Mouse (Mus musculus): ENCODE data around the gene Tmem80.

The Tmem80 gene

GRCm38 (mm10) chr7:141356971-141357370 is 29.4 kb downstream of the Tmem80 start:
- no peak for DNase-seq (ENCODE audit: extremely low read depth, low read depth)

- DNase-seq (ENCODE audit: extremely low read depth, low read depth) = no peak
Observed at GRCm38 (mm10) chr7:141361510-141361909, 34.0 kb downstream of the Tmem80 start.

GRCm38 (mm10) chr7:141363106-141363751 is 35.7 kb downstream of the Tmem80 start:
- DNase-seq (ENCODE audit: extremely low read depth, low read depth) = peak; percentile 70

GRCm38 (mm10) chr7:141363752-141364125 is 36.2 kb downstream of the Tmem80 start:
- no peak for DNase-seq (ENCODE audit: extremely low read depth, low read depth)

- DNase-seq (ENCODE audit: extremely low read depth, low read depth) = peak; percentile 81
Observed at GRCm38 (mm10) chr7:141364349-141365048, 37.0 kb downstream of the Tmem80 start.

GRCm38 (mm10) chr7:141365049-141365445 is 37.5 kb downstream of the Tmem80 start:
- no peak for DNase-seq (ENCODE audit: extremely low read depth, low read depth)

- no peak for DNase-seq (ENCODE audit: extremely low read depth, low read depth)
Observed at GRCm38 (mm10) chr7:141367358-141367757, 39.8 kb downstream of the Tmem80 start.

- DNase-seq (ENCODE audit: extremely low read depth, low read depth) = no peak
Observed at GRCm38 (mm10) chr7:141369918-141370317, 42.4 kb downstream of the Tmem80 start.

GRCm38 (mm10) chr7:141371942-141372595 is 44.5 kb downstream of the Tmem80 start:
- DNase-seq (ENCODE audit: extremely low read depth, low read depth) = no peak

- no peak for DNase-seq (ENCODE audit: extremely low read depth, low read depth)
Observed at GRCm38 (mm10) chr7:141373611-141374010, 46.1 kb downstream of the Tmem80 start.

- DNase-seq (ENCODE audit: extremely low read depth, low read depth) = no peak
Observed at GRCm38 (mm10) chr7:141374399-141374798, 46.9 kb downstream of the Tmem80 start.

- no peak for DNase-seq (ENCODE audit: extremely low read depth, low read depth)
Observed at GRCm38 (mm10) chr7:141379584-141379983, 52.0 kb downstream of the Tmem80 start.

GRCm38 (mm10) chr7:141381068-141381835 is 53.7 kb downstream of the Tmem80 start:
- DNase-seq (ENCODE audit: extremely low read depth, low read depth) = no peak
